Mouse (Mus musculus): ENCODE data around the gene Srrm1.

Gene Srrm1

GRCm38 (mm10) chr4:135273307-135273682 is 79.8 kb downstream of the Srrm1 start:
- no peak for DNase-seq (ENCODE audit: low read depth in 2 of 2, low spot score in 2 of 2)

GRCm38 (mm10) chr4:135272640-135273306 is 80.3 kb downstream of the Srrm1 start, which contains the start of gene Clic4:
Gene Clic4, minus strand, starts transcription at chr4:135272814.
- DNase-seq (ENCODE audit: low read depth in 2 of 2, low spot score in 2 of 2) = peak; percentile 98

GRCm38 (mm10) chr4:135271881-135272616 is 81.1 kb downstream of the Srrm1 start:
- peak; percentile 15 to 19 for DNase-seq (ENCODE audit: low read depth in 2 of 2, low spot score in 2 of 2)

- DNase-seq (ENCODE audit: low read depth in 2 of 2, low spot score in 2 of 2) = peak in 1 of 2 experiments; percentile 23
Observed at GRCm38 (mm10) chr4:135271419-135271828, 81.7 kb downstream of the Srrm1 start.

Measured in CD8-positive naive resting alpha-beta T cell, adult 2 months (primary cell).